In genomic region chr4:129034706-129035660, GRCm38 (mm10) we compare ENCODE assay signal across 8 mouse cellular contexts. TPM values are rescaled to one million over a fixed set of nuclear protein-coding genes. Genes with fewer than 3 reads are reported as not detected.
A peak's percentile ranks its signal among the peaks of the same experiment; 100 is the strongest.
DNase-seq lines count a peak whose midpoint lies in the region; ATAC-seq and TF ChIP-seq lines count a peak whose summit lies in the region.

No protein-coding gene starts in this region.

- H3K9ac ChIP-seq in hindbrain, embryonic 14.5 days = no peak overlapping the region

- no peaks in the 10 kb centered on the region for H3K27me3 ChIP-seq in myocyte (ENCODE audit: control insufficient read depth, insufficient read depth, insufficient read length)
- no peaks in the 10 kb centered on the region for H3K27me3 ChIP-seq in hindbrain, embryonic 14.5 days (ENCODE audit: control insufficient read depth, insufficient read depth, low read length)

- no peaks in the 10 kb centered on the region for H3K79me2 ChIP-seq in myocyte (ENCODE audit: control insufficient read depth, insufficient read depth)

- ATAC-seq in granulocyte monocyte progenitor cell, adult 5-6 weeks (replicated peaks; ENCODE audit: poor library complexity, severe bottlenecking) = peak; percentile 48
- no peak for ATAC-seq in hindbrain, embryonic 14.5 days (ENCODE audit: low FRiP score)

- peak overlapping the region; percentile 88 for H3K4me2 ChIP-seq in myocyte (ENCODE audit: low read depth)
- no peak overlapping the region for H3K4me2 ChIP-seq in hindbrain, embryonic 14.5 days (replicated peaks)

- H3ac ChIP-seq in myocyte (ENCODE audit: control insufficient read depth, insufficient read length) = no peak overlapping the region

- 52% methylated on average over 13 of the region's 13 CpGs for WGBS in hindbrain, embryonic 14.5 days

- H3K9me3 ChIP-seq in hindbrain, embryonic 14.5 days (ENCODE audit: control insufficient read depth, low read length) = no peaks in the 10 kb centered on the region

- no peak for TF ChIP-seq POLR2A in myocyte (IDR thresholded peaks at IDR 0.05; ENCODE audit: insufficient read length, low read depth)

- H3K36me3 ChIP-seq in myocyte (ENCODE audit: control insufficient read depth, insufficient read depth) = no peaks in the 10 kb centered on the region
- H3K36me3 ChIP-seq in hindbrain, embryonic 14.5 days (replicated peaks; ENCODE audit: control insufficient read depth, insufficient read depth) = no peaks in the 10 kb centered on the region

- peak overlapping the region; percentile 1 for H3K4me3 ChIP-seq in myocyte
- H3K4me3 ChIP-seq in hindbrain, embryonic 14.5 days (replicated peaks; ENCODE audit: low read length) = no peak overlapping the region

- no peak overlapping the region for H3K27ac ChIP-seq in hindbrain, embryonic 14.5 days

- H3K4me1 ChIP-seq in hindbrain, embryonic 14.5 days (replicated peaks; ENCODE audit: control insufficient read depth, insufficient read depth, low read length) = no peaks in the 10 kb centered on the region

- peak; percentile 57 for DNase-seq in ES-CJ7 (ENCODE audit: low read depth, low spot score)
- peak; percentile 86 for DNase-seq in adrenal gland, postnatal 14 days
- DNase-seq in kidney, postnatal 10 days = peak; percentile 64
- peak; percentile 54 for DNase-seq in urinary bladder, adult 2 months (ENCODE audit: low spot score)
- no peak for DNase-seq in hindbrain, embryonic 14.5 days (ENCODE audit: low spot score)
- no peak for DNase-seq in right cerebral cortex, postnatal 10 days (ENCODE audit: low spot score in 2 of 2)

TF ChIP-seq in myocyte, 11 proteins besides CTCF, POLR2A, EP300 and RAD21:
- TF ChIP-seq CEBPB (IDR thresholded peaks at IDR 0.05; ENCODE audit: insufficient read depth, poor library complexity, severe bottlenecking) (peak; percentile 48; the same call in 1 of the 2 replicates), TCF12 (IDR thresholded peaks at IDR 0.05; ENCODE audit: insufficient read depth, poor library complexity, severe bottlenecking) (peak; percentile 13), E2F4 (IDR thresholded peaks at IDR 0.05; ENCODE audit: insufficient read depth) (no peak), SRF (IDR thresholded peaks at IDR 0.05; ENCODE audit: control insufficient read depth, insufficient read length, low read depth) (no peak)

RNA-seq across cellular contexts. Expression of gene Rnf19b, which starts 23.1 kb away (rescaled TPM):
- total RNA-seq in adrenal gland, postnatal 14 days (2021) = 23.8 and 25.9 TPM in 2 replicates
- 30.6 and 31.7 TPM in 2 replicates for total RNA-seq in granulocyte monocyte progenitor cell, adult 5-6 weeks (2014; fragmentation: Nextera tagmentation)
- total RNA-seq in granulocyte monocyte progenitor cell, adult 5-6 weeks (2017) = 54.3 and 75.1 TPM in 2 replicates
- polyA plus RNA-seq in myocyte (2012; fragmentation: generic; extraction: Trizol) = 49.3 TPM
- polyA plus RNA-seq in urinary bladder, adult 2 months (2012; rRNA removed) = 25.9 and 28.9 TPM in 2 replicates
- 35.5 and 41.1 TPM in 2 replicates for polyA plus RNA-seq in hindbrain, embryonic 14.5 days (2014; fragmentation: Nextera tagmentation; extraction: Ambion mirVana)

RNA-seq across cellular contexts. Expression of gene Ak2, which starts 43.2 kb away (rescaled TPM):
- total RNA-seq in adrenal gland, postnatal 14 days (2021) = 175 and 204 TPM in 2 replicates
- 166 and 176 TPM in 2 replicates for total RNA-seq in granulocyte monocyte progenitor cell, adult 5-6 weeks (2014; fragmentation: Nextera tagmentation)
- total RNA-seq in granulocyte monocyte progenitor cell, adult 5-6 weeks (2017) = 169 and 186 TPM in 2 replicates
- polyA plus RNA-seq in myocyte (2012; fragmentation: generic; extraction: Trizol) = 83.0 TPM
- polyA plus RNA-seq in urinary bladder, adult 2 months (2012; rRNA removed) = 59.2 and 75.5 TPM in 2 replicates
- polyA plus RNA-seq in hindbrain, embryonic 14.5 days (2014; fragmentation: Nextera tagmentation; extraction: Ambion mirVana) = 60.4 and 64.4 TPM in 2 replicates

Comparison
In these comparisons a context has a peak if more than half of its experiments do, and no peak if none do; other contexts are left out.
1. DNase-seq: peak in ES-CJ7 (single experiment), adrenal gland, postnatal 14 days (single experiment), kidney, postnatal 10 days (single experiment) and urinary bladder, adult 2 months (single experiment); none in hindbrain, embryonic 14.5 days (single experiment) and right cerebral cortex, postnatal 10 days (0 of 2).